Mouse (Mus musculus): ENCODE measurements around the gene Tbc1d2. TPM values are rescaled to one million over a fixed set of nuclear protein-coding genes. Genes with fewer than 3 reads are reported as not detected.

Tbc1d2 gene
- polyA plus RNA-seq, 1 experiment from 2014 or later, result 2.9 TPM

DNA sequence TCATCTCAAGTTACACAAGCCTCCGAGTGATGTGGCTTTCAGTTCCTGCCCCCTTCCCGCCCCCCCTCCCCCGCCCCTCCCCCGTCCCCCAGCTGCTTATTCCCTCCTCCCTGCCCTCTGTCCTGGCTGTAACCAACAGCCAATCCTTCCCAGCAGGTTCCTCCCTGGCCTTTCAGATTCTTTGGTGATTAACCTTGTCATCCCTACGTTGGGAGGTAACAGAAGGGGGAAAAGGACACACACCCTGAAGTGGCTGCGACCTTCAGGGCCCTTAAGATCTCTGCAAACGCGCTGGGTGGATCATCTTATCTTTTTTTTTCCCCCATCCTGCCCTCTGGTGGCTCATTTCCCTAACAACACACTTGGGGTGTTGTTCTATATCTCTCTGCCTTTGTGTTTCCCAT lies 15.4 kb upstream of the Tbc1d2 start:
- H3K9ac ChIP-seq, result no peak overlapping the region
- H3K4me1 ChIP-seq, result peaks cover 13% of the 10 kb centered on the region; the same call in 1 of the 2 replicates
- H3K27ac ChIP-seq, result peak overlapping the region; percentile 21; the same call in 1 of the 2 replicates
- H3K4me2 ChIP-seq, result peak overlapping the region; percentile 87; the same call in 1 of the 2 replicates
- H3K4me3 ChIP-seq (replicated peaks), result no peak overlapping the region
- H3K36me3 ChIP-seq, result no peaks in the 10 kb centered on the region
- H3K27me3 ChIP-seq (replicated peaks), result no peaks in the 10 kb centered on the region
- 1% methylated on average over 8 of the region's 8 CpGs for WGBS
- no peaks in the 10 kb centered on the region for H3K9me3 ChIP-seq
- no peak for ATAC-seq (ENCODE audit: insufficient read depth, low FRiP score, low read depth)

DNA sequence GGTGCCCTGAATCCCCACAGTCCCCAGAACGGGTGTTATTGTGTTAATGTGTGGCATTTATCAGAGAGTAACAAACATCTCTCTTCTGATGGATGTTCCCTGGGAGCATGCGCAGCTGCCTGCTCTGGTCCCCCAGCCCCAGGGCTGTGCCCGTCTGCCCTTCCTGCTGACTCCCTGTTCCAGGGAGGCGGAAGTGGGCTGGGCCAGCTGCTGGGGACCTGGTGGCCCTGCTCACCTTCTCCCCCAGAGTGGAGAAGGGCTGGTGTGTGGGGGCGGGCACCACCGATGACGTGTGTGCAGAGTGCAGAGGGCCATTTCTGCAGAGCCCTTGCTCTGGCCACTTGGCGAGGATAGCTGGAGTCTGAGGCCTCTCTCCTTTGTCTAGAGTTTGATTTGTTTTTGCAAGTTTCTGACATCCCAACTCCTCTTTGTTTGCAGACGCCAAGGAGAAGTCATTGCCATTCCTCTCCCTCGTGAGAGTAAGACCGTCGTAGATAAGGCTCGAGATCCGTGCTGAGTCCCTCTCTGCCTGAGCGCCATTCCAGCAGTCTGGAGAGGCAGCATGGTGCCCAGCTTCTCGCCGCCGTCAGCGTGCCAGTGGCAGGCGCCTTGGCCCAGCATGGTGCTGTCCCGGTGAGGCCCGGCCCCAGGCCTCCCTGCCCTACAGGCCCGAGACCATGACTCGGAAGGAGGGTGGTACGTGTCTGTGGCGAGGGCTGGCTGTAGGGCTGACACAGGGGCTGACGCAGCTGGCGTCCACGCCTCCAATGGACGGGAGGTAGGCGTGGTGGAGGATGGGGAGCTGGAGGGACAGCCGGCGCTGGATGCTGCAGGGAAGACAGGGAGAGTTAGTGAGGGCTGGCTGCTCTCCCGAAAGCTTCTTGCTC lies 14.4 kb upstream of the Tbc1d2 start:
- Histone ChIP-seq H3K9ac (peak overlapping the region; percentile 44), H3K27ac (peak overlapping the region; percentile 80), H3K27me3 (replicated peaks) (no peaks in the 10 kb centered on the region), H3K4me2 (peak overlapping the region; percentile 87), H3K4me1 (peaks cover 13% of the 10 kb centered on the region; the same call in 1 of the 2 replicates), H3K4me3 (replicated peaks) (peak overlapping the region; percentile 45), H3K9me3 (no peaks in the 10 kb centered on the region), H3K36me3 (no peaks in the 10 kb centered on the region)
- 5% methylated on average over 34 of the region's 34 CpGs for WGBS
- peak; percentile 86 for ATAC-seq (ENCODE audit: insufficient read depth, low FRiP score, low read depth)

DNA sequence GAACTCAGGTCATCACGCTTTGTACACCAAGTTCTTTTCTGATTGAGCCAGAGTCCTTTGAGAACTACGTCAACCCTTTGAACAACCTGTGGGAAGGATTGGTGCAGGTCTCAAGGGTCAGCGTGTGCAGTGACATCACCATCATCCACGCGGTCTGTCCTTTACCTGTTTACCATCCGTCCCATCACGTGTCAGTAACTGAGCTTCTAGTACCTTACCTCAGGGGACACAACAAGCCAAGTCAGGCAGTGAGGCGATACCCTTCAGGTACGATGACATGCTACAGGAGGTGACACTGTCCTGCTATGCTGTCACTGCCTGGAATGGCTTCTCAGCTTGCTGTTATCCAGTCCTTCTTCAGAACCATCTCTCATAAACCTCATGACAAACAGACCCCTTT lies 11.4 kb upstream of the Tbc1d2 start:
- H3K9ac ChIP-seq, result no peak overlapping the region
- peaks cover 13% of the 10 kb centered on the region; the same call in 1 of the 2 replicates for H3K4me1 ChIP-seq
- H3K27ac ChIP-seq, result no peak overlapping the region
- H3K4me2 ChIP-seq, result no peak overlapping the region
- 73% methylated on average over 9 of the region's 9 CpGs for WGBS
- no peak overlapping the region for H3K4me3 ChIP-seq (replicated peaks)
- no peaks in the 10 kb centered on the region for H3K9me3 ChIP-seq
- ATAC-seq (ENCODE audit: insufficient read depth, low FRiP score, low read depth), result no peak
- H3K36me3 ChIP-seq, result no peaks in the 10 kb centered on the region
- no peaks in the 10 kb centered on the region for H3K27me3 ChIP-seq (replicated peaks)

DNA sequence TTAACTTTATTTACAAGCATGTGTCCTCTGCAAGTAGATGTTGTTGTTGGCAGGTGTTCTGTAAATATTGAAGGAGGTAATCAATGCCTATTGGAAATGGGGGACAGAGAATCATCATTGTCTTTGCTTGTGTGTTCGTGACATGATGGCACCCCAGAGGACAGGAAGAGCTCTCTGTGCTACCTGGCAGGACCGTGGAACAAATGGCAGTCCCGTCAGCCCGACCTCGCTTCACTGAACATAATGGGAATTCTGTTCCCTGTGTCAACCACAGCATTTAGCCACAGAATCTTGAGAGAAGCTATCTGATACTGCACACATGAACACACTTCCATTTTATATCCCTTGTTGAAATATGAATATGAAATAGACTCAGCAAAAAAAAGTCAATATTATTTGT lies 8.9 kb upstream of the Tbc1d2 start:
- no peaks in the 10 kb centered on the region for H3K36me3 ChIP-seq

DNA sequence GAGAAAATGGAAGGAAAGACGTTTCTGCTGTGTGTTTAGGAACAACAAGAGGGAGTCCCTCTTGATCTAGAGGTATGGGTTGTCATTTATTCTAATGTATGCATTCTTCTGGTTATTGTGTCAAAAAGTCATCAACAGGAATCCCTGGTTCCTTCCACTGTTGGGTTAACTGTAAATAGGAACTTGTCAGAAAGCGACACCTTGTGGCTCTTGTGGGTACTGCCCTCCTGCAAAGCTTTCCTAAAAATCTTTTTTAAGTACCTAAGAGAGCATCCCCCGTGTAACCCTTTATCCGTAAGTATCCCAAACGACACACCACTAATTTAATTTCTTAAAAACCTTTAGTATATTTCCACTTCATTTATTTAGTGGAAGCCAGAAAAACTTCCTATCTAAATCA lies 7.1 kb upstream of the Tbc1d2 start:
- no peak overlapping the region for H3K9ac ChIP-seq
- ATAC-seq (ENCODE audit: insufficient read depth, low FRiP score, low read depth), result no peak
- no peak overlapping the region for H3K4me2 ChIP-seq
- H3K27ac ChIP-seq, result no peak overlapping the region
- H3K4me3 ChIP-seq (replicated peaks), result no peak overlapping the region
- no peaks in the 10 kb centered on the region for H3K4me1 ChIP-seq
- no peaks in the 10 kb centered on the region for H3K36me3 ChIP-seq
- H3K27me3 ChIP-seq (replicated peaks), result no peaks in the 10 kb centered on the region
- no peaks in the 10 kb centered on the region for H3K9me3 ChIP-seq
- 10% methylated on average over 5 of the region's 5 CpGs for WGBS

More for the DNA sequence above, 8.9 kb upstream of the Tbc1d2 start:
- no peak overlapping the region for H3K9ac ChIP-seq
- no peak overlapping the region for H3K4me2 ChIP-seq
- no peaks in the 10 kb centered on the region for H3K9me3 ChIP-seq
- no peaks in the 10 kb centered on the region for H3K27me3 ChIP-seq (replicated peaks)
- H3K4me3 ChIP-seq (replicated peaks), result no peak overlapping the region
- peaks cover 5% of the 10 kb centered on the region; the same call in 1 of the 2 replicates for H3K4me1 ChIP-seq
- 69% methylated on average over 5 of the region's 5 CpGs for WGBS
- no peak for ATAC-seq (ENCODE audit: insufficient read depth, low FRiP score, low read depth)
- no peak overlapping the region for H3K27ac ChIP-seq

DNA sequence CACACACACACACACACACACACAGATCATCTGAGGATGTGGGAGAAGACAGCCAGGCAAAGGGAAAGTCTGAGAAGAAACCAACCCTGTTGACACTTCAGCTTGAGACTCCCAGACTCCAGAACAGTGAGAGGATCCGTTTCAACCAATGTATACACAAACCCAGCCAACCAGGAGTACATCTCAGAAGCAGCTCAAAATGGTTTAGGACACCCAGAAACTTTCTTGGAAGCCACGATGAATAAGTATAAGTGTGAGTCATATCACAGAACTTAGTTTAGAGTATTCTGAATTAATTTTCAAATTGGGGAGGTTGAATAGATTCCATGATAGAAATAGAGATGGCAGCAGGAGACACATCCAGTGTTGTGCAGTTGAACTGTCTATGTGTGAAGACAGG lies 5.9 kb upstream of the Tbc1d2 start:
- H3K9ac ChIP-seq, result no peak overlapping the region
- H3K9me3 ChIP-seq, result no peaks in the 10 kb centered on the region
- H3K4me3 ChIP-seq (replicated peaks), result no peak overlapping the region
- no peak for ATAC-seq (ENCODE audit: insufficient read depth, low FRiP score, low read depth)
- 58% methylated on average over 2 of the region's 2 CpGs for WGBS
- no peaks in the 10 kb centered on the region; the same call in 1 of the 2 replicates for H3K27me3 ChIP-seq (replicated peaks)
- H3K27ac ChIP-seq, result no peak overlapping the region
- H3K36me3 ChIP-seq, result no peaks in the 10 kb centered on the region
- no peak overlapping the region for H3K4me2 ChIP-seq
- H3K4me1 ChIP-seq, result no peaks in the 10 kb centered on the region

DNA sequence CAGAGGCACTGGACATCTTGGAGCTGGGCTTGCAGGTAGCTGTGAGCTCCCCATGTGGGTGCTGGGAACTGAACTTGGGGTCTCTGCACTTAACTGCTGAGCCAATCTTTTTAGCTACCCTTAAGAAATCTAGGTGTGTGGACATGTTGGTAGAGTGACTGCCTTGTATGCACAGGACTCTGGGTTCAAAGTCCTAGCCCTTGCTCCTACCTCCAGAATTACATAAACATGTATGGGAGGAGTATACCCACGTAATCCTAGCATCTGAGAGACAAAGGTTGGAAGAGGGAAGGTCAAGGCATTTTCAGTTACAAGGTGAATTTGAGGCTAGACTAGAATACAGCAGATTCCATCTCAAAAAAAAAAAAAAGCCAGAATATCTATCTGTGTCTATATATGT lies 5.3 kb upstream of the Tbc1d2 start:
- Histone ChIP-seq H3K36me3 (no peaks in the 10 kb centered on the region), H3K9ac (no peak overlapping the region), H3K4me2 (no peak overlapping the region), H3K9me3 (no peaks in the 10 kb centered on the region), H3K4me1 (no peaks in the 10 kb centered on the region), H3K27me3 (replicated peaks) (no peaks in the 10 kb centered on the region; the same call in 1 of the 2 replicates), H3K4me3 (replicated peaks) (no peak overlapping the region), H3K27ac (no peak overlapping the region)
- 58% methylated on average over 1 of the region's 1 CpGs for WGBS
- no peak for ATAC-seq (ENCODE audit: insufficient read depth, low FRiP score, low read depth)

DNA sequence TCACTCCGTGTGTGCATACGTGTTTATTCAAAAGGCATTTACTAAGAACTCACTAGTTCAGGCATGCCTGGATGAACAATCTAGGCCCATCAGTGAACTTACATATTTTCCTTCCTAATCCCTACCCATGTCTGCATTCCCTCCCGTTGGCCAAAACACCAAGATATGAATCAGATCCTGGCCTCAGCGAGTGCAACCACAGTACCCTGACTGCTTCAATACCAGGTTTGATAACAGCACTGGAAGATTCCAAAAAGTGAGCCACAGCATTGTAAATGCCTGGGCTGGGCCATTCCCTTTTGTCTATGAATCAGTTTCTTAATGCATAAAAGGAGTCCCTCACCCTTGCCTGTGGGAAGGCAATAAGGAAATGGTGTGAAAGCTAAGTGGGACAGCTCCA lies 848 bp downstream of the Tbc1d2 start:
- peaks cover 3% of the 10 kb centered on the region for H3K27me3 ChIP-seq (replicated peaks)
- 22% methylated on average over 4 of the region's 4 CpGs for WGBS

DNA sequence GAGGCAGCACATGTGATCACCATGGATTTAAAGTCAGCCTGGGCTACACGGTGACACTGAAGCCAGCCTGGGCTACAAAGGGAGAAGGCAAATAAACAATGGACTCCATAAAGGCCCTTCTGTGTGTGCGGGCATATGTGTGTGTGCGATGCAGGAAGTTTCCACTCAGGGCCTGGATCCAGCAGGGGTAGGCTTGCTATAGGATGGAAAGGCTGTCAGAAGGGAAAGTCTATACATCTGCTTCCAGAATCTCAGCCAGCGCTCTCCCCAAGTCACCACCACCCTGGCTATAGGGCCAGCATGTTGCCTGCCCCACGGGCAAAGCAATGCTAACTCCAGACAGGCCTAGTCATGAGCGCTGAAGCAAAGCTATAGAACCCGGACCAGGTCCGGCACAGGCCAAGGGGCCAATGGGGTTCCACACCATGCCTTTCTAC lies 6.3 kb downstream of the Tbc1d2 start:
- Histone ChIP-seq H3K27ac (peak overlapping the region; percentile 45; the same call in 1 of the 2 replicates), H3K4me2 (no peak overlapping the region), H3K9ac (no peak overlapping the region), H3K27me3 (replicated peaks) (no peaks in the 10 kb centered on the region), H3K4me1 (no peaks in the 10 kb centered on the region), H3K4me3 (replicated peaks) (no peak overlapping the region), H3K36me3 (no peaks in the 10 kb centered on the region), H3K9me3 (no peaks in the 10 kb centered on the region)
- ATAC-seq (ENCODE audit: insufficient read depth, low FRiP score, low read depth), result no peak
- 76% methylated on average over 8 of the region's 8 CpGs for WGBS

More for the DNA sequence above, 848 bp downstream of the Tbc1d2 start:
- Histone ChIP-seq H3K4me1 (peaks cover 7% of the 10 kb centered on the region; the same call in 1 of the 2 replicates), H3K4me3 (replicated peaks) (peak overlapping the region; percentile 71), H3K9me3 (no peaks in the 10 kb centered on the region), H3K27ac (no peak overlapping the region), H3K4me2 (peak overlapping the region; percentile 93), H3K36me3 (no peaks in the 10 kb centered on the region), H3K9ac (0 out of 2 replicates have a peak overlapping the region, but pooled peaks have one; percentile 53)
- ATAC-seq (ENCODE audit: insufficient read depth, low FRiP score, low read depth), result no peak

DNA sequence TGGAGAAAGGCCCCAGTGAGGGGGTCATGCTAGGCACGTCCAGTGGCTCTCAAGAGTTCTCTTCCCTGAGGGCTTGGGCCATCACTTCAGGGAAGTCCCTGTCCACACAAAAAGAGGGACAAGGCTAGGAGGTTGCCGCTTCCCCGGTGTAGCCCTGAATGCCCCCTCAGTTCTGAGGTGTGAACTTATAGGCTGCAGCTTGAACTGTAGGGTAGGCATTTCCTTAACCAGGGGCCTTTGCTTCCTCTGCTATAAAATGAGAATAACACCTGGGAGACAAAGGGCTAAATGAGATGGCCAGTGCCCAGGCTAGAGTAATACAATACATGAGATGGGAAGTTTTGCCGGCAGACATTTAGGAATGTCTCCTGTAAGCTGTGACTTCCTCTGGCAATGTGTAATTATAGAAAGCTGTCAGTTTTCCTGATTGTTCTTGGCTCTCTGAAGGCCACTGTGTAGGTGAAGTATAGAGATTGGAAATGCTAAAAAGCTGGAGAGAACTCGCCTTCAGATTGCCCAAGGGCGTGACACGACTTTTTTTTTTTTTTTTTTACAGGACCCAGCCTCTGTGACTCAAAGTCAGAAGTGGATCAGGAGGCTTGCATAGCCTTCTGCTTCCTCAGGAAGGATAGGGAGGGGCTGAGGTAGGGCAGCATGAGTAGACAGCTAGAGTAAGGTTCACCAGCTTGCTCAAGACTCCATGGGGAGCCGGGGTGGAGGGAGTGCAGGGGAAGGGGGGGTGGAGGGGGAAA lies 6.9 kb downstream of the Tbc1d2 start:
- H3K9ac ChIP-seq, result no peak overlapping the region
- 58% methylated on average over 8 of the region's 8 CpGs for WGBS
- H3K4me2 ChIP-seq, result no peak overlapping the region
- ATAC-seq (ENCODE audit: insufficient read depth, low FRiP score, low read depth), result peak; percentile 67
- H3K36me3 ChIP-seq, result no peaks in the 10 kb centered on the region
- H3K4me3 ChIP-seq (replicated peaks), result no peak overlapping the region
- H3K4me1 ChIP-seq, result no peaks in the 10 kb centered on the region
- no peaks in the 10 kb centered on the region for H3K9me3 ChIP-seq
- peak overlapping the region; percentile 63; the same call in 1 of the 2 replicates for H3K27ac ChIP-seq
- no peaks in the 10 kb centered on the region for H3K27me3 ChIP-seq (replicated peaks)

DNA sequence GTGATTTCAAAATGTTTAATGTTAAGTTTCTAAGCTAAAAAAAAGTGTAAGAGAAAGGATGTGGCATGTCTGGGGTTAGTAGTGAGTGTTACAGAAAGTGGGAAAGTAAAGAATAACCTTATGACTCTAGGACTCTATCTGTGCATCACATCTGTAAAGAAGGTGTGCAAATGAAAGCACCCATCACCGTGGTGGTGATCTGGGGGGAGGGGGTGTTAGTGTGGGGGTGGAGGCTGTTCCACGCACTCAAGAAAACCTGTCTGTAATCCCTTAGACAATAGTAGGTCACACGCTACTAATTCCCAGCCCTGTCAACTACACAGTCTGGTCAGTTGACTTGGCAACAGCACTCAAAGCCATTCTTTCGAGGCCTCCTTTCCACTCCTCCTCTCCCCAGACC lies 8.7 kb downstream of the Tbc1d2 start:
- no peaks in the 10 kb centered on the region for H3K36me3 ChIP-seq
- no peak overlapping the region for H3K27ac ChIP-seq
- WGBS, result 64% methylated on average over 4 of the region's 4 CpGs
- H3K27me3 ChIP-seq (replicated peaks), result no peaks in the 10 kb centered on the region
- no peak for ATAC-seq (ENCODE audit: insufficient read depth, low FRiP score, low read depth)
- H3K9me3 ChIP-seq, result no peaks in the 10 kb centered on the region
- H3K4me2 ChIP-seq, result no peak overlapping the region
- H3K9ac ChIP-seq, result no peak overlapping the region
- H3K4me1 ChIP-seq, result no peaks in the 10 kb centered on the region
- no peak overlapping the region for H3K4me3 ChIP-seq (replicated peaks)

DNA sequence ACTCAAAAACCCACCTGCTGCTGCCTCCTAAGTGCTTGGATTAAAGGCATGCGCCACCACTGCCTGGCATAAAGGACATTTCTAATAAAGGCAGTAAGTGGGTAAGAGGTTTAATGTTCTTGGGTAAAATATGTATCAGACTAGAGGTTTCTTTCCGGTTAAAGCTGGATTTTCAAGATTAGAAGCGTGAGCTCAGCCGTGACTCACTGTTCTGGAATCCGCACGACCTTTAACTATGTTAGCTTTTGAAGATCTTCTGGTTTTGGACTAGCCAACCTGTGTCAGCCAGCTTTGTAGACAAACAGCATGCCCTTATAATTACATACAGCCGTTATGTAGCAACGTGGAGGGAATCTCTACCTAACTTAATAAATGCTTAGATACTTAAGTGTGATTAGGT lies 10.1 kb downstream of the Tbc1d2 start:
- no peak overlapping the region for H3K4me2 ChIP-seq
- no peaks in the 10 kb centered on the region for H3K36me3 ChIP-seq
- no peak for ATAC-seq (ENCODE audit: insufficient read depth, low FRiP score, low read depth)
- H3K9me3 ChIP-seq, result no peaks in the 10 kb centered on the region
- no peaks in the 10 kb centered on the region for H3K4me1 ChIP-seq
- H3K4me3 ChIP-seq (replicated peaks), result no peak overlapping the region
- H3K9ac ChIP-seq, result no peak overlapping the region
- no peak overlapping the region for H3K27ac ChIP-seq
- WGBS, result 63% methylated on average over 8 of the region's 8 CpGs
- no peaks in the 10 kb centered on the region for H3K27me3 ChIP-seq (replicated peaks)

All from stomach, embryonic 15.5 days (tissue).